Mouse (Mus musculus) adrenal gland, postnatal 4 days (tissue): Measurements from ENCODE around the gene Ahnak. TPM values are rescaled to one million over a fixed set of nuclear protein-coding genes. Genes with fewer than 3 reads are reported as not detected.
"Not testable (repeated sequence)": the region's sequence is repeated elsewhere in the genome, so short reads cannot be mapped to it uniquely, and the experiment has no call there.

Experiments used
- DNase-seq, 2 experiments: peaks; one replicate each; pipeline ENCODE4 v3.0.0; 2021 to 2022; ENCODE audit warnings: low spot score in 2 of 2, mixed read lengths in 2 of 2
- total RNA-seq, 2 experiments: library from RNA; stranded (reverse); gene quantifications; 2 replicates each; pipeline ENCODE4 v1.2.3; 2021

Ahnak gene
- total RNA-seq, 2 experiments from 2014 or later, result 125 to 131 TPM

DNA sequence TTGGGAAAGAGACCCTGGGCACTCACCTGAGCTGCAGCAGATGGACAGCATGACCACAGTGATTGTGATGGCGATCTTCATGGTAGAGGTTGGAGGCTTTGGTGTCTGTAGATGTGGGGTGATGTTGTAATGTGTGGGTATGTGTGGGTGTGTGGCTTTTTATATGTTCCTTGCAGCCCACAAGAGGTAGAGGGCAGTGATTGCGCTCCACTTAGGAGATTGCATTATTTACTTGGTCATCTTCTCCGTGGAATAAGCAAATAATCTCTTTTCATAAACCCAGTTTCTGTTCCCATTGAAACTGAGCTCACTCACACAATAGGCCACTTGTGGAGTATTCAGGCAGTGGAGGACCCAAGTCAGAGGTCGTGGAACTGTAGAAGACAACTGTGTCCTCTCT lies 98.7 kb downstream of the Ahnak start, which contains the start of gene Scgb1a1:
Scgb1a1 (minus strand) TSS at position 138 of the 400 bp plus-strand sequence.
- no peak for DNase-seq

DNA sequence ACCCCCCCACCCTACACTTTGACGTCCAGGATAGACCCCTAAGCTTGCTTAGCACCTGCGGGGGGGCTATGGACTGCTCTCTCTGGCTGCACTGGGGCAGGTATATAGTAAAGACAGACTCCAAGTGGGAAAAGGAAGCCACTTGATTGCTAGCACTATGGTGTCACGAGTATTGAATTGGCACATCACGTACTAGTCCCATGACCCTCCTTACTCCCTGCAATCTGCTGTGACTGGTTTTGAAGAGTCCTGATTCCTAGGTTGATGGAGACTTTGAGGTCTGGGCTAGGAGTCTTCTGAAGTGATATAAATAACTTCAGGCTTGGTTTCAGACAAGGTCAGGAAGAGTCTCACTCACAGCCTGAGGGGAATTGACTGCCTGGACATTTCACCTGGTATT lies 101.1 kb downstream of the Ahnak start:
- no peak for DNase-seq

DNA sequence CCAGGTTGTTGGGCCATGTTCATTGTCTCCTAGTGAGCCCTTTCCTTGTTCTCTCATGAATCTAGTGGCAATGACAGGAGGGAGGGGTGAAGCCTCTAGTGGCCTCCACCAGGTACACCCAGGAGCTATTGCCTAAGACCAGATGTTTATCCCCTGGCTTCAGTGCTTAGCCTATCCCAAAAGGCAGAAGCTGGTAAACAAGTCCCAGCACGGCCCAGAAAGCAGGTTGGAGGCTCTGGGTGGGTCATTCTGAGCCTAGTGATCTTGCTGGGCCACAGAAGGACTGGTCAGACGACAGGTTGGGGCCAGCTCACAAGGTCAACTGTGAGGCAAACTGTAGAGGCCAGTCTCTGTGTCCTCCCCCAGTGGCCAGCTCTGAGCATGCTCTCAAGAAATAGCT lies 101.6 kb downstream of the Ahnak start:
- no peak for DNase-seq

DNA sequence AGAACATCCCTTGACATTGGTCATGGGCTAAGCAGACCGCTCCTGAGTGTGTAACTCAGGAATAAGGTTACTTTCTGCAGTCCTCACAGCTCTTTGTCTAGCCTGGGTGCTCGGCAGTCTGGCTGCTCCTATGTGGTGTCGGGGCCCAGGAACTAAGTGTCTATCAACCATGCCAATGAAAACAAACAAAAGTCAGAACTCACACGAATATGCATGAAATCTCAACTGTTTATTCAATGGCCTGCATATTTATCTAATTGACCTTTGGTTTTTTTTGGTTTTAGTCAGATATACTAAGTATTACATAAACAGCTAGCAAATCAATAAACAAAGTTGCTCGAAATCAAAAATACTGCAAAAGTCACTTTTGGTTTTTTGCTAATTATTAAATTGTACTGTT lies 106.0 kb downstream of the Ahnak start:
- DNase-seq, result no peak

DNA sequence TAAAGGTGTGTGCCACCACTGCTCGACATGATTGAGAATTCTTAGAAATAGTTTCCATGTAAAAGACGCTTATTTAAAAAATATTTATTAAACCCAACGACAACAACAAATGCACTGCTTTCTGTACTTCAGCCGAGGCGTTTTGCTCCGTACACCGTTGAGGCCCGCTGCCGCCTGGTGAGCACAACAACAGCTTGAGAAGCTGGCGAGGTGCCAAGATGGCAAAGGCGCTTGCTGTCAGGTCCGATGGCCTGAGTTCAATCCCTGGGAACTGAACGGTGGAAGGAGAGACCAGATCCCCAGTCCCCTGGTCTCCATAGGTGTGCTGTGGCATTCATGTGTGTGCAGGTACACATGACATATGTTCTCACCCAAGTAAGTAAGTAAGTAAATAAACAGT lies 108.4 kb downstream of the Ahnak start:
- no peak for DNase-seq

DNA sequence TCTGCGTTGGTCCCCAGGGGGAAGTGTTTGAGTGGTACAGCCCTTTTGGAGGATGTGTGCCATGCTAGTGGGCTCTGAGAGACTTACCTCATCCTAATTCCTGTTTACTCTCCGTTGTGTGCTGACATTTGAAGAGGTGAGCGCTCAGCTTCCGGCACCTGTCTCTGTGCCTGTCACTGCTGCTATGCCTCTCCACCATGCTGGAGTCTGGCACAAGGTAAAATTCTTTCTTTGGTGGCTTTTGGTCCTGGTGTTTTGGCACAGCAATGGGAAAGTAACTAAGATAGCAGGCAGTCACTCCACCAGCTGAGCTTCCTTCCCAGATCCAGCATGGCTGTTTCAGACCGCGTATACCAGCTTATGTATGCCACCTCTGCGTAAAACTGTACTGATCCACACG lies 110.7 kb downstream of the Ahnak start:
- DNase-seq, result no peak

DNA sequence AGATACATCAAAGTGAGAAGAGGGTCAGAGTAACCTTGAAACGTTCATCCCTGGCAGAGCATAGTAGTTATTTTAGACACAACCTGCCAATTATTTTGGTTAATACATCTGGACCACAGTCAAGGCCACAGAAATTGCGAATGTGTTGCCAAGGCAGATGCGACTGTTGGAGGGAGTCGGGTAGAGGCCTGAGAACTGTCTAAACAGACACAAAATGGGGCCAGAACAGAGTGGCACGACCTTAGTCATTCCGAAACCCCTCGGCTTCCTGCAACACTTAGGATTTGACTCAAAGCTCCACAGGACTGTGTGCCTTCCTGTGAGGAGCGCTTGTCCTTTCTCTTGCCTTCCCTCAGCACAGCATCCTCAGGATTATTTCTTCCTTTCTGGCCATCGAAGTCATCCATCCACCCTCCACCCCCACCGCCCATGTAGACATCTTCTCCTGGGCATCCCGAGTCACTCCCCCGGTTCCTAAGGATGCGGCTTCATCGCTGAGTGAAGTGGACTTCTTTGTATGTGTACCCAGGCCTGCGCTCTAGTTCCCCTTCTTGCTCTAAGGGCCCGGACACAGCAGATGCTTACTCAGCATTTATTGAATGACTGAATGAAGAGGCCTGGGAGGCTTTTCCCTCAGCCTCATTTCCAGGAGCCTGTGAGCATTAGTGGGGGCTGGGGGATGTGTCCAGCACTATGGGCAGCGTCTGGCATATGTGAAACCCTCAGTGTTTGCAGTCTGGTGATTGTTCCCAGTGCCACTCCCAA lies 111.4 kb downstream of the Ahnak start:
- no peak for DNase-seq

DNA sequence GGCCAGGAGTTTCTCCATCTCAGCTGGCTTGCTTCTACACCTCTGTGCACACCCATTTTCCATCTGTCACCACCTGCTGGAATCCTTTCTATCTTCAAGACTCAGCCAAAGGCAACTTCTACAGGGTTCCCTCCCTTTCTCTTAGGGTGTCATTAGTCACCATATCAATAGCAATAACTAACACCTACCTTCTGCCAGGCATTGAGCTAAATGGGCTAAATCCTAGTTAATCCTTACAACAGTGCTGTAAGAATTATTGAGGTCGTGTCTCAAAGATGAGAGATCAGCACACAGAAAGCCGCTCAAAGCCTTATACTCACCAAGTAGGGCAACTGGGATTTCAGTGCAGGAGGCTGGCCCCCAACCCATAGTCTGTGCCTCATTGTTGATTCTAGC lies 112.0 kb downstream of the Ahnak start:
- no peak for DNase-seq

DNA sequence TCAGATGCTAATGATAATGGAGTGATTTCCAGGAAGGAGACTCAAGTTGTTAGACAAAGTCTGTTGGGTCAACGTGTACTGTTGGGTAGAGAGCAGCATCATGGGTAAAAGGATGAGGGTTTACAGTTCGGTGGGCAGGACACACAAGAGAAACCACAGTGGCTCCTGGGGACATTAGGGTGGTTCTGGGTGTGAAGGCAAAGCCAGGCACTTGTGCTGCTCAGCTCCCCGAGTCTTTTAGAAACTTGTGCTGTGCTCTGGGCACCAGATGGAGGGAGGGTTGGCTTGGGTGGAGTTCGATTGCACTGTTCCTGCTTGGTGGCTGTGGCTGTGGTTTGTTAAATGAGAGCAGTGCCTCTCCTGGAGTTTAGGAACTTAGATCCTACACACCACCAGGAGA lies 114.9 kb downstream of the Ahnak start:
- DNase-seq, result no peak

DNA sequence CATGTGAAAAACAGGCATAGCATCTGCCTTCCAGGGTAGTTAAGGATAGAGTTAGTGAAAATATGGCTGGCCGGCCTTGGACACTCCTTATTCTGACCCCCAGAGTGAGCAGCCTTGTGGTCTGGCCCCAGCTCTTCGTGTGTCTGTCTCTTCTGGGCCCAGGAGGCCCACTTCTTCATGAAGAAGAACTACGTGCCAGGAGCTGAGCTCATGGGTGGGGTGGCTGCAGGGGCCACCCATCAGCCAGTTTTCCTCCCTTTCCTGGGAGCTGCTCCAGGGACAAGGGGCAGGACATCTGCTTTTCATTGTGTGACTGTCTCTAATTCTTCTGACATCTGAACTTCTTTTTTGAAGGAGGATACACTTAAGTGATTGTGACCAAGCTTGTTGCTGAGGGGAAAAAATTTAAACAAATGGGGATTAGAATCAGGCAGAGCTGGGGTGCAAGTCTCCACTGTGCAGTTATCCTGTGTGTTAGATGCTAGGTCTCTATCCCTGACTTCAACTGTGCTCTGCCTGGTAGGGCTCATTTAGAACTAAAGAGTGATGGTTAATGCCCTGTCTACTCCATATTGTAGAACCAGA lies 116.1 kb downstream of the Ahnak start:
- no peak for DNase-seq

DNA sequence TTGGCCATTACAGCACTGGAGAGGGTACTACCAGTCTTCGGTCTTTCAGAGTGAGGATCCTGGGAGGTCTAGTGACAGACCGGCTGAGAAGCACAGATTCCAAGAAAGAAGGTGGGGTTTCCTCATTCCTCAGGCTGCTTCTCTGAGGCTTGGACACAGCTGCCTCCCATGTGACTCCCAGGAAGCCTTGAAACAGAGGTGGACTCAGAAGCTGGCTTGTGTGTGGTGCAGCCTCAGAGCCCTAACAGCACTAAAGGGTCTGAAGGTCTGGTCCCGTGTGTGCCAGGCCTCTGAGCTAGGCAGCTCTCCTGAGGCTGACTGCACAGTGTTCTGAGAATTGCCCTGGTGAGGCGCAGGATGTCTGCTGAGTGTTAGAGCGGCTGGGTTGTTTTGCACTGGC lies 117.0 kb downstream of the Ahnak start:
- DNase-seq, result no peak

DNA sequence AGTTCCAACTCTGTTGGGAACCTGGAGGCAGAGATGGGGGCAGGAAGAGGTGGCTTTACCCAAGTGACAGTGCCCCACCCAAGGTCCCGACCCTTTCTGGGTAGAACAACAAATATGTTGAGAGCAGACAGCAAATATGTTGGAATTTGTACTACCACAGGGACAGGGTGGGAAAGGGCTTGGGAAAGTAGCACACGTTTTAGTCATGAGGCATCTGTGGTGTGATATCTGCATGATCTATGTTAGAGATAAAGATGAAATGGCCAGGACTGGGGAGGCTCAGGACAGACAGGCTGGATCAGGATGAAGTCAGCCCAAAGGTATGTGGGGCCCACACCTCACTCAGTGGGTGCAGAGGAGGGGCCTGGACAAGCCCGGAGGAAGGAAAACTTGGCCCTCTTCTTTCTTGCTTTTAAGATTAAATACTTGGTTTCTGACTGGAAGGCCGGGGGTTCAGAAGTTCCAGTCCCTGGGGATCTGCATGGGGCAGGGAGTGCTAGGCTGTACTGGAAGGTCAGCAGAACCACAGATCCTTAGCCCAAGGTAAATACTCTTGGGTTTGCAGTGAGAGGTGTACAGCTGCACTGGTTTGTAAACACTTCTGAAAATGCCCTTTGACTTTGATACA lies 117.8 kb downstream of the Ahnak start:
- DNase-seq, result no peak

DNA sequence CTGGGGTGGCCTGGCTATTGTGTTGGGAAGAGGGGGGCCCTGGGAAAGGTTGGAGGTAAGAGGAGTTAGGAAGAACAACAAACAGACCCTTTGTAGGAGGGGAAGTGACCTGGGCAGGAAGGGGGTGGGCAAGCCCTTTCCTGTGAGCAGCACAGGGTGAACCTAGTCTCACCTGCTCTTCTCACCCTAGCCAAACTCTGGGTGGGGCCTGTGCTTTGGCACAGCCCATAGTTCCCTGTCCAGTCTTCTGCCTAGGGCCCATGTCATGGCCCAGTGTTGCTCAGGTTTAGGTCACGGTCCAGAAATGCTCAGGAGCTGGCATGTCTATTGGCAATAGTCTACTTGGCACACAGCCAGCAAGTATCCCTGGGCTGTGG lies 118.3 kb downstream of the Ahnak start:
- DNase-seq, result no peak

DNA sequence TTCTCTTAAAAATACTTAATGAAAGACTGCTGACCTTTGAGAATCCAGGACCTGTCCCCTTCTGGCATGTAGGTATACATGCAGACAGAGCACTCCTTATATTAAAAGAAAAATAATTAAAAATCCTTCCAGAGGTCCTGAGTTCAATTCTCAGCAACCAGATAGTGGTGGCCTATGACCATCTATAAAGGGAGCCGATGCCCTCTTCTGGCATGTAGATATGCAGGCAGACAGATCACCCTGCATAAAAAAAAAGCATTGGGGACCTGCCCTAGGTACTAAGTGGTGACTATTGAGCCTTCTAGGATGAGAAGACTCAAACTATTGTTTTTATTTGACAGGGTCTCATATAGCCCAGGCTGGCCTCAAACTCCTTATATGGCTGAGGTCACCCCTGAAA lies 119.5 kb downstream of the Ahnak start:
- DNase-seq, result no peak

DNA sequence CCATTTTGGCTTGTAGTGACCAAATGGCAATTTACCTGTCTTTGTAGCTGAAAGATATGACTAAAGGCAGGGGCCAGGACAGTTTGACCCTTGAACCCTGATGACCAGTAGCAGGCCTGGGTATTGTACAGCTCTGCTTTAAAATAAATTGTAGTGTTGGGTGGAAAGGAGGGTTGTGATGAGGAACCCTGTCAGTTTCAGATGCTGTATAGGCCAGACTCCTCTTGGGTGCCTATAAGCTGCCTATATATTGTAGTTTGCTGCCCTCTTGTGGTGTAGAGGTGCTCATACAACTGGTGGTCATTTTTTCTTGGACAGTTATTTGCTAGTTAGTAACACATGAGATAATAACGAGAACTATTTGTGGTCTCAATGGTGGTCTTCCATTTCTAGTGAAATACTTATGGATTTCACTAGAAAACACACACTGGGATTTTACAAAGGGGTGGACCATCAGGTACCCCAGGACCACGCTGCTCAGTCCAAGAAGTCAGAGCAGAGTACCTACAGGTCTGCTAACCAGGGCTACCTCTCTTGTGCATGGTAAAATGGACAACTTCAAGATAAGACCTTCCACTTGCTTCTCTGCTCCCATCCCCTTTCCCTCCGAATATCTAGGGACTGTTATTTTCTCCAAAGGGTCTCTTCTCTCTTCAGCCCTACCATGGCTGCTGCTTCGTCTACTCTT lies 121.2 kb downstream of the Ahnak start:
- DNase-seq, result no peak

DNA sequence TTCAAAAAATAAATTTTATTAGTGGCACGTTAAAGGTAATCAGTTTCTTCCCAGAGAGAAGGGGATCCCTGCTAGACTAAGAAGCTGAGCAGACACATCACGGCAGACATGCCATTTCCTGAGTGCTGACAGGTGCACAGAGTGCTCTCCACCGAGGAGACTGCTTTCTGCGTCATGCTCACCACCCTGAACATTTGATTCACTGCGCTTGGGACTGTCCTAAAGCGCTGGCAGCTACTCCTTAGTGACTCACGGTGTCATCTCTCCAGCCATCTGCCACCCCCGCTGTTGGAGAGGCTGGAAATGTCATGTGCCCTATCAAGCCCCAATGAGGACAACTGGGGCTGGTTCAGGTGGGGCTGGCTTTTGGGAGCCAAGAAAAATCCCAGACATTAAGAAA lies 123.0 kb downstream of the Ahnak start:
- no peak for DNase-seq

DNA sequence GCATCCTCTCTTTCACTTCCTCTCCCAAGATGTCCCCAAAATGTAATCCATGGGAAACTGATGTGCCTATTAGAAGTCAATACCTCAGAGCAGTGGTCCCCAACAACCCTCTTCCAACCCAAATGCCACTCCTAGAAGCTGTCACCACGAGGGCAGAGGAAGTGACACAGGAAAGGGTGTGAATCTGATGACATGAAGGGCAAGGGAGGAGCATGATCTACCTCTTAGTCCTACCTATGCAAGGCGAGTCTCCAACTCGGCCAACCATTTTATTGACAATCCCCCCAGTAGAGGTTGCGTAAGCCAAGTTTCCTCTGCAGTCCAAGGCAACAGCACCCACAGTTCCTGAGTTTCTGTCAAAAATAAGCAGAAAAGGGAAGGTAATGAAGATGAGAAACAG lies 127.2 kb downstream of the Ahnak start:
- DNase-seq, result no peak

DNA sequence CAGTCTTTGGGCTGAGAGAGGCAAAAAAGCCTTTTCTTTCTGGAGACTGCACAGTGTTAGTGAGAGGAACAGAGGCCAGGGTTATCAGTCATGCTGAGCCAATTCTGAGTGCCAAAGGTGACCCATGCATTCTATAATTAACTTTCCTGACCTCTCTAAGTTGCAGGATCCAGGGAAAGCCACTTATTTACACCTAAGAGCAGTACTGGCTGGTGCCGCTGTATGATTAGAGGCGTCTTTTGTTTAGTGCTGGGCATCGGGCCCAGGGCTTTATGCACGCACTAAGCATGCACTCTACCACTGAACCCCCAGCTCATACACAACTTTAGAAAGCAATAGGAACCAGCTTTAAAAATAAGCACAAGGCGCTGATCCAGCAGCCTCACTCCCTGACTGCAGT lies 128.2 kb downstream of the Ahnak start:
- no peak for DNase-seq

DNA sequence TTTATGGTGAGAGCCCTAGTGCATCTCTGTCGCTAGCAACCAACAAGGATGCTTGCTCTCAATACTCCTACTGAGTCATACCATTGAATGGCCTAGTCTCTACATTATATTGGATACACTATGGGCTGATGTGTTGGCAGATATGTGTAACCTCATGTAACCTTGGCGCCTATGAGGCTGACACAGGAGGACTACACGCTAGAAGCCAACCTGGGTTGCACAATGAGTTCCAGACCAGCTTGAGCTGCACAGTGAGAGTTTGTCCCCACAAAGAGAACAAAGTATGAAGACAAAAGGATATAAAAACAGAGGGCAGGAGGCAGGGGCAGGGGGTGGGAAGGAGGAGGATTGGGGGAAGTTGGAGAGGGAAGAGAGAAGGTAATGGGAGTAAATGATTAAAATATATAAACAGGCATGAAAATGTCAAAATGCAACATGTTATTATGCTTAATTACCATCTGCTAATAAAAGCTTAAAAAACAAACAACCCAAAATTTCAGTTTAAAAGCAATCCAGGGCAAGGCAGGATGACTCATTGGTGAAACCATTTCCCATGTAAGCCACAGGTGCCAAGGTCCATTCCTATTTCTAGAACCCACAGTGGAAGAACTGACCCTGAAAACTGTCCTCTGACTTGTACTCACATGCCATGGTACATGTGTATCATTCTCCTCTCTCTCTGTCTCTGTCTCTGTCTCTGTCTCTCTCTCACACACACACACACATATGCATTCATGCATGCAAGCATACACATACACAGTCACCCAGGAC lies 130.8 kb downstream of the Ahnak start:
- no peak for DNase-seq

DNA sequence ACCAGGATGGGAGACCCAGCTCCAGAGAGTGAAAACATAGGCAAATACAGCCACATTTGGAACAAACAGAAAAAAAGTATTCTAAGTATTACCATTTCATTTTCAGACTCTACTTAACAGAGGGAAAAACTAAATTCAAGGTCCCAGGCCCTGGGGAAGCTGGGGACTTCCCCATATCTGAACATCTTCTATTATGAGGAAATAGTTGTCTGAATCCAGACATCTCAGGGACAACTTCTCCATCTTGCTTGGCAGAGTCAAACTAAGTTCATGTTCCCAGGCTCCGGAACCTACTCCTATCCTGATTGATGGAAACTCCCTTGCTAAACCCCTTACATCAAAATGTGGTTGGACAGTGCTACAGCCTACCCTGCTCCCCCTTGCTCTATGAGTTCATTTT lies 133.3 kb downstream of the Ahnak start:
- DNase-seq, result no peak

DNA sequence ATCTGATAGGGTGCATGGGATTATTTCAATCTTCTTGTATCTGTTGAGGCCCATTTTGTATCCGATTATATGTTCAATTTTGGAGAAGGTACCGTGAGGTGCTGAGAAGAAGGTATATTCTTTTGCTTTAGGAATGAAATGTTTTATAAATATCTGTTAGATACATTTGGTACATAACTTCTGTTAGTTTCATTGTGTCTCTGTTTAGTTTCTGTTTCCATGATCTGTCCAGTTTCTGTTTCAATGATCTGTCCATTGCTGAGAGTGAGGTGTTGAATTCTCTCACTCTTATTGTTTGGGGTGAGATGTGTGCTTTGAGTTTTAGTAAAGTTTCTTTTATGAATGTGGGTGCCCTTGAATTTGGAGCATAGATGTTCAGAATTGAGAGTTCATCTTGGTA lies 134.9 kb downstream of the Ahnak start:
- DNase-seq, result not testable (repeated sequence)
